Mouse (Mus musculus) midbrain, embryonic 16.5 days (tissue): Measurements from ENCODE around the gene Cbarp. TPM values are rescaled to one million over a fixed set of nuclear protein-coding genes. Genes with fewer than 3 reads are reported as not detected.
A peak's percentile ranks its signal among the peaks of the same experiment; 100 is the strongest.

Experiments
- ATAC-seq: fragments of 200-750 bp; cut with Nextera tagmentation; 2 replicates; pipeline ENCODE4 v1.8.0; 2017; ENCODE audit warnings: moderate TSS enrichment
- H3K27ac ChIP-seq: fragments of 300-500 bp; sonication (generic); 2 replicates; pipeline ENCODE4 v1.5.1; 2014; ENCODE audit warnings: mild to moderate bottlenecking, low read length, mixed read lengths
- H3K27me3 ChIP-seq: fragments of 300-500 bp; sonication (generic); 2 replicates; pipeline ENCODE4 v1.6.1; 2014; ENCODE audit warnings: low read depth, low read length, mixed read lengths; ENCODE audit not compliant: control insufficient read depth, insufficient read depth
- H3K36me3 ChIP-seq: fragments of 300-500 bp; sonication (generic); 2 replicates; pipeline ENCODE4 v1.6.1; 2014; ENCODE audit warnings: mild to moderate bottlenecking, low read length, moderate library complexity, mixed read lengths; ENCODE audit not compliant: control insufficient read depth, insufficient read depth
- H3K4me1 ChIP-seq: fragments of 300-500 bp; sonication (generic); 2 replicates; pipeline ENCODE4 v1.6.1; 2014; ENCODE audit warnings: mild to moderate bottlenecking, low read length, mixed read lengths; ENCODE audit not compliant: control insufficient read depth, insufficient read depth
- H3K4me2 ChIP-seq: fragments of 300-500 bp; sonication (generic); 2 replicates; pipeline ENCODE4 v1.6.1; 2014; ENCODE audit warnings: mild to moderate bottlenecking, low read length, mixed read lengths
- H3K4me3 ChIP-seq: fragments of 300-500 bp; sonication (generic); 2 replicates; pipeline ENCODE4 v1.5.1; 2014; ENCODE audit warnings: low read depth, mild to moderate bottlenecking, low read length, moderate library complexity, mixed read lengths
- H3K9ac ChIP-seq: fragments of 300-500 bp; sonication (generic); 2 replicates; pipeline ENCODE4 v1.6.1; 2014; ENCODE audit warnings: low read depth, low read length, mixed read lengths
- H3K9me3 ChIP-seq: fragments of 300-500 bp; sonication (generic); replicated peaks from 2 replicates; pipeline ENCODE4 v1.6.1; 2014; ENCODE audit warnings: mild to moderate bottlenecking, low read length, mixed read lengths; ENCODE audit not compliant: control insufficient read depth, poor library complexity, severe bottlenecking
- WGBS: fragments of 180-500 bp; shearing (Covaris S2); extraction: QIAGEN DNeasy Blood & Tissue Kit; methylation state at CpG from one replicate; pipeline ENCODE4 v1.1.7; 2014; 5-methylcytosine and 5-hydroxymethylcytosine counted together
- polyA plus RNA-seq: library from polyadenylated mRNA; unstranded; fragments of >200 nt; fragmentation: Nextera tagmentation; extraction: Ambion mirVana; gene quantifications from 2 replicates; pipeline ENCODE4 v1.2.1, GENCODE M21; 2015

Cbarp gene
- polyA plus RNA-seq, 1 experiment from 2014 or later: 81.6 TPM

DNA sequence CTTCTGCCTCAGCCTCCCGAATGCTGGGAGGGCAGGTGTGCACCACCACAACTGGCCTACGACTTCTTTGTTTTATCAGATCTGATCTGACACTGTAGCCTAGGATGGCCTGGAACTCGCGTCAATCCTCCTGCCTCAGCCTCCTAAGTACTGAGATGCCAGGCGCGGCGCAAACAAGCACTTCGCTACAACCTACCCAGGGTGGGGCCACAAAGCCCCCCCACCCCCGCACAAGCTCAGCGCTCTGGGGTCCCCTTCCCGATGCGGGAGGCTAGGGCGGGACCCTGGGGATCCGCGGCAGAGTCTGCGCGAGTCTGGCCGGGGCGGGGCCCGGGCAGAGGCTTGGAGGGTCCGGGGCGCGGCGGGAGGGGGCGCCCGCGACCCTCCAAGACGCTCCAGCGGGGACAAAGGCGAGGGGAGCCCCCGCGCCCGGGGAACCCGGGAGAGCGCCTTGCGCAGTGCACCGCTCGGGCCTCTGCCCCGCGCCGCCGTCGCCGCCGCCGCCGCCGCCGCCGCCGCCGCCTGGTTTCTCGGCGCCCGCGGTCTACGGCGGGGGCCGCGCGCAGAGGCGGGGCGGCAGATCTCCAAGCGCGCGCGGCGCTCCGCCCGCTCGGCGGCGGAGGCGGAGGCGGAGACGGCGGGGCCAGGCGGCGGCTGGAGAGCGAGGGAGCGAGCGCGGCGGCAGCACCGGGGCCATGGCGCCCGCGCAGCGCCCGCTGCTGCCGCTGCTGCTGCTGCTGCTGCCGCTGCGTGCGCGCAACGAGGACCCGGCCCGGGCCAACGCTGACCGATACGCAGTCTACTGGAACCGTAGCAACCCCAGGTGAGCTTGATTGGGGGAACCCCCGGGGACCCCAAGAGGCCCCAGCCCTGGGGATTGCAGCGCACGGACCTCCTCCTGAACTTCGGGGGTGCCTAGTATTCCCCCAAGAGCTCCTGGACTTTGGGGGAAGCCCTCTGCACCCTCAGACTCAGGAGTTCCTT lies 38.7 kb upstream of the Cbarp start, which contains the start of gene Efna2:
Gene Efna2 (plus strand): TSS at position 415 of the 984 bp plus-strand sequence.
- ATAC-seq: peak; percentile 63
- 2% methylated on average over 44 of the region's 106 CpGs for WGBS

GRCm38 (mm10) chr10:80177441-80178279 lies 37.0 kb upstream of the Cbarp start:
- Histone ChIP-seq H3K27ac (no peak overlapping the region), H3K9me3 (no peaks in the 10 kb centered on the region), H3K36me3 (no peaks in the 10 kb centered on the region), H3K4me3 (no peak overlapping the region), H3K4me2 (no peak overlapping the region), H3K4me1 (peaks cover 19% of the 10 kb centered on the region), H3K27me3 (no peaks in the 10 kb centered on the region), H3K9ac (0 out of 2 replicates have a peak overlapping the region, but pooled peaks have one; percentile 21)
- no peak for ATAC-seq
- WGBS: 29% methylated on average over 7 of the region's 7 CpGs

More for the DNA sequence above, 38.7 kb upstream of the Cbarp start, which contains the start of gene Efna2:
- Histone ChIP-seq H3K27me3 (no peaks in the 10 kb centered on the region), H3K4me1 (peaks cover 18% of the 10 kb centered on the region), H3K4me3 (peak within 1 kb of the TSS; percentile 87), H3K36me3 (no peaks in the 10 kb centered on the region), H3K9ac (peak within 1 kb of the TSS; percentile 94), H3K27ac (peak within 1 kb of the TSS; percentile 84), H3K9me3 (no peaks in the 10 kb centered on the region), H3K4me2 (peak within 1 kb of the TSS; percentile 86)

GRCm38 (mm10) chr10:80176270-80176834 lies 35.7 kb upstream of the Cbarp start:
- H3K27ac ChIP-seq: no peak overlapping the region
- H3K27me3 ChIP-seq: no peaks in the 10 kb centered on the region
- H3K4me1 ChIP-seq: peaks cover 22% of the 10 kb centered on the region
- no peaks in the 10 kb centered on the region for H3K9me3 ChIP-seq
- H3K4me2 ChIP-seq: no peak overlapping the region
- H3K9ac ChIP-seq: peak overlapping the region; percentile 38; the same call in 1 of the 2 replicates
- no peak overlapping the region for H3K4me3 ChIP-seq
- 64% methylated on average over 5 of the region's 5 CpGs for WGBS
- ATAC-seq: no peak
- H3K36me3 ChIP-seq: peaks cover 8% of the 10 kb centered on the region; the same call in 1 of the 2 replicates

GRCm38 (mm10) chr10:80175536-80176269 lies 35.1 kb upstream of the Cbarp start:
- ATAC-seq: no peak
- no peaks in the 10 kb centered on the region for H3K9me3 ChIP-seq
- peak overlapping the region; percentile 38; the same call in 1 of the 2 replicates for H3K9ac ChIP-seq
- H3K27ac ChIP-seq: no peak overlapping the region
- peaks cover 14% of the 10 kb centered on the region for H3K36me3 ChIP-seq
- peaks cover 17% of the 10 kb centered on the region for H3K4me1 ChIP-seq
- H3K27me3 ChIP-seq: no peaks in the 10 kb centered on the region
- 0 out of 2 replicates have a peak overlapping the region, but pooled peaks have one; percentile 12 for H3K4me2 ChIP-seq
- 20% methylated on average over 4 of the region's 4 CpGs for WGBS
- no peak overlapping the region for H3K4me3 ChIP-seq

DNA sequence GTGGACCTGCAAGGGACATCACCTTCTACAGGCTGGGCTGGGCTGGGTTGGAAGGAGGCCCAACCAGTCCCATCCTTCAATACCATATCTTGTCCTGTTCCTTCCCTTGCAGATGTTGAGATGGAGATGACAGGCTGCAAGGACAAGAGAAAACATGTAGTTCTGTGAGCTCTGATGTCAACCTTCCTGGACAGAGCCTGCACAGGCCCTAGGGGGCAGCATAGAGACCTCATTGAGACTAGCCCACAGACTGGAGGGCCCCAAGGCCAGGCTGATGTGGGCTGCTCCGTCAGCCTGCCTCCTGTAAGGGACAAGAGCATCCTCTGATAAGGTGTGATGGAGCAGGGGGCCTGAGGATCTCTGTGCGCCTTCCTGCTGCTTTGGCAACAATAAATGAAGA lies 34.1 kb upstream of the Cbarp start:
- ATAC-seq: no peak
- Histone ChIP-seq H3K4me1 (peaks cover 20% of the 10 kb centered on the region), H3K9ac (0 out of 2 replicates have a peak overlapping the region, but pooled peaks have one; percentile 32), H3K9me3 (no peaks in the 10 kb centered on the region), H3K4me2 (no peak overlapping the region), H3K36me3 (peaks cover 19% of the 10 kb centered on the region), H3K27me3 (no peaks in the 10 kb centered on the region), H3K27ac (no peak overlapping the region), H3K4me3 (no peak overlapping the region)
- 38% methylated on average over 2 of the region's 2 CpGs for WGBS

DNA sequence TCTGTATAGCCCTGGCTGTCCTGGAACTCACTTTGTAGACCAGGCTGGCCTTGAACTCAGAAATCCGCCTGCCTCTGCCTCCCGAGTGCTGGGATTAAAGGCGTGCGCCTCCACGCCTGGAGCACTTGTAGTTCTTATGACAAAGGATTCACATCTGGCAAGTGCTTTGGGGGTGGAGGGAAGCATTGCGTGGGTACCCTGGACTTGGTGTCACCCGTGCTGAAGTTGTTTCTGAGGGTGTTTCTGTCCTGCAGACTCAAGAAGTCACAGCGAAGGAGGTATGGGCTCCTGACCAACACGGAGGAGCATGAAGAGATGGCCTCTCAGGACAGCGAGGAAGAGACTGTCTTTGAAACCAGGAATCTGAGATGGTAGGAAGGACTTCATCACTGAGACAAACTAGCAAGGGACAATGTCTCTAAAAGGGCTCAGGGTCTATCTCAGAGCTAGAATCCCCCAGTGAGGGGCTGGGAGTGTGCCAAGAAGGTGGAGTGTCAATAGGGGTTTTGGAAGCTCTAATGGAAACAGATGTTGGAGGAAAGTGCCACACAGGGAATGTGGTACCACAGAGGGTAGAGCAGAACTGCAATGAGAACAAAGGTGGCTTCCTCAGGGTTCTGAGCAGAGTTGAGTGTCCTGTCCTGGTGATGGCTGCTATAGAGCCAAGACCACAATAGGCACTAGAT lies 33.5 kb upstream of the Cbarp start:
- Histone ChIP-seq H3K9ac (0 out of 2 replicates have a peak overlapping the region, but pooled peaks have one; percentile 32), H3K4me2 (no peak overlapping the region), H3K9me3 (no peaks in the 10 kb centered on the region), H3K4me3 (no peak overlapping the region), H3K27ac (no peak overlapping the region), H3K4me1 (peaks cover 25% of the 10 kb centered on the region), H3K36me3 (peaks cover 19% of the 10 kb centered on the region), H3K27me3 (no peaks in the 10 kb centered on the region)
- 86% methylated on average over 10 of the region's 10 CpGs for WGBS
- no peak for ATAC-seq

GRCm38 (mm10) chr10:80173358-80173757 lies 32.7 kb upstream of the Cbarp start:
- Histone ChIP-seq H3K9me3 (no peaks in the 10 kb centered on the region), H3K36me3 (peaks cover 19% of the 10 kb centered on the region), H3K27ac (peak overlapping the region; percentile 84), H3K9ac (peak overlapping the region; percentile 62), H3K27me3 (no peaks in the 10 kb centered on the region), H3K4me1 (peaks cover 32% of the 10 kb centered on the region), H3K4me3 (peak overlapping the region; percentile 46), H3K4me2 (peak overlapping the region; percentile 63)
- 14% methylated on average over 11 of the region's 11 CpGs for WGBS
- no peak for ATAC-seq
